In the genomic region with DNA sequence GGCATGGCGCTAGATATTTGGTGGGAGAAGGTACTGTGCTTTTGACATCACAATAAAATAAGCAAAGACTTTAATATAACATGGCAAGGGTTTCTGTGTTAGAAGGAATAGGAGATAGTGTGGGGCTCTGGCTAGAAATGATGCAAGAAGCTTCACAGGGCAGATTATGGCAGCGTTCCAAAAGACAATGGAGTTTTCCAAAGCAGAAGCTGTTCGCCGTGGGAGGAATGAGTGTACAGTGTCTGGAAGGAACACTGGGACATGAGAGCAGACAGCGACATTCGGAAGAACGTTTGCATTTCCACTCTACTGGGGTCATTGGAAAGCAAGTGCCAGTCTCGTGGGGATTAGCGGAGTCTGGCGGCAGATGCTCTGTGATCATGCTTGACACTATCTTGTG, we compare ENCODE assay signal across 20 mouse cellular contexts.
DNase-seq lines count a peak whose midpoint lies in the region; ATAC-seq and TF ChIP-seq lines count a peak whose summit lies in the region.
"Had no signal": no experiment of that assay in that cellular context is flagged by ENCODE, and none has a peak within 500 bp of the region (broad histone marks: within the 10 kb centered on the region; RNA-seq: fewer than 3 reads in every experiment).

No protein-coding gene starts in this region.

- no peaks in the 10 kb centered on the region for H3K27me3 ChIP-seq in hindbrain, postnatal 0 days (ENCODE audit: insufficient read depth, low read length)
- H3K27me3 ChIP-seq in hindbrain, embryonic 16.5 days (replicated peaks; ENCODE audit: control insufficient read depth, insufficient read depth, low read length): no peaks in the 10 kb centered on the region
- H3K27me3 ChIP-seq in lung, embryonic 14.5 days (ENCODE audit: insufficient read depth, low read length): no peaks in the 10 kb centered on the region
- H3K27me3 ChIP-seq in kidney, embryonic 14.5 days (ENCODE audit: control insufficient read depth, insufficient read depth, low read length): no peaks in the 10 kb centered on the region
- H3K27me3 ChIP-seq: forebrain, embryonic 13.5 days; heart, embryonic 12.5 days; hindbrain, embryonic 13.5 days; intestine, embryonic 15.5 days; kidney, embryonic 15.5 days; limb, embryonic 15.5 days had no signal

- no peak overlapping the region for H3K9ac ChIP-seq in hindbrain, postnatal 0 days (replicated peaks; ENCODE audit: low read length)
- H3K9ac ChIP-seq in hindbrain, embryonic 16.5 days (ENCODE audit: low read depth, low read length): no peak overlapping the region
- no peak overlapping the region for H3K9ac ChIP-seq in lung, embryonic 14.5 days
- H3K9ac ChIP-seq in kidney, embryonic 14.5 days (ENCODE audit: low read depth, low read length): no peak overlapping the region
- H3K9ac ChIP-seq: forebrain, embryonic 13.5 days; heart, embryonic 12.5 days; hindbrain, embryonic 13.5 days; intestine, embryonic 15.5 days; kidney, embryonic 15.5 days; limb, embryonic 15.5 days had no signal

- peak; percentile 37 to 42 for DNase-seq in cerebellum, postnatal 10 days
- DNase-seq in cerebellum, adult 9-10 months: no peak
- peak; percentile 20 for DNase-seq in hindbrain, postnatal 0 days (ENCODE audit: low spot score)
- peak; percentile 54 for DNase-seq in lung, embryonic 14.5 days
- no peak for DNase-seq in lung, postnatal 36 days
- DNase-seq in MN1 (ENCODE audit: low spot score): peak; percentile 34
- DNase-seq: adrenal gland, postnatal 14 days; cerebellum, adult 18-20 months; heart, postnatal 14 days; kidney, postnatal 4 days; thymus, adult 2 months had no signal

- 70% methylated on average over 10 of the region's 10 CpGs for WGBS in hindbrain, postnatal 0 days
- 75% methylated on average over 10 of the region's 10 CpGs for WGBS in hindbrain, embryonic 16.5 days
- 67% methylated on average over 10 of the region's 10 CpGs for WGBS in lung, embryonic 14.5 days
- 89% methylated on average over 10 of the region's 10 CpGs for WGBS in kidney, embryonic 14.5 days

- no peak overlapping the region for H3K27ac ChIP-seq in hindbrain, postnatal 0 days
- H3K27ac ChIP-seq in hindbrain, embryonic 16.5 days (ENCODE audit: low read depth, low read length): no peak overlapping the region
- no peak overlapping the region for H3K27ac ChIP-seq in lung, embryonic 14.5 days (ENCODE audit: low read depth)
- no peak overlapping the region for H3K27ac ChIP-seq in kidney, embryonic 14.5 days (ENCODE audit: low read depth, low read length)
- H3K27ac ChIP-seq: forebrain, embryonic 13.5 days; hindbrain, embryonic 13.5 days; intestine, embryonic 15.5 days; kidney, embryonic 15.5 days; limb, embryonic 15.5 days had no signal

- H3K36me3 ChIP-seq in hindbrain, postnatal 0 days (ENCODE audit: insufficient read depth, low read length): no peaks in the 10 kb centered on the region
- no peaks in the 10 kb centered on the region for H3K36me3 ChIP-seq in hindbrain, embryonic 16.5 days (ENCODE audit: control insufficient read depth, insufficient read depth, low read length)
- no peaks in the 10 kb centered on the region for H3K36me3 ChIP-seq in lung, embryonic 14.5 days (ENCODE audit: insufficient read depth)
- no peaks in the 10 kb centered on the region for H3K36me3 ChIP-seq in kidney, embryonic 14.5 days (ENCODE audit: control insufficient read depth, insufficient read depth, low read length)
- H3K36me3 ChIP-seq: heart, embryonic 12.5 days; hindbrain, embryonic 13.5 days; intestine, embryonic 15.5 days; kidney, embryonic 15.5 days; limb, embryonic 15.5 days had no signal

- no peak for TF ChIP-seq CTCF in hindbrain, postnatal 0 days (IDR thresholded peaks at IDR 0.05; ENCODE audit: low read depth)
- no peak for TF ChIP-seq CTCF in lung, embryonic 14.5 days (IDR thresholded peaks at IDR 0.05; ENCODE audit: low read depth)

- H3K4me3 ChIP-seq in hindbrain, postnatal 0 days (ENCODE audit: low read length): no peak overlapping the region
- H3K4me3 ChIP-seq in hindbrain, embryonic 16.5 days (ENCODE audit: low read length): no peak overlapping the region
- H3K4me3 ChIP-seq in lung, embryonic 14.5 days (ENCODE audit: low read depth, low read length): no peak overlapping the region
- H3K4me3 ChIP-seq in kidney, embryonic 14.5 days (ENCODE audit: low read length): no peak overlapping the region
- H3K4me3 ChIP-seq: forebrain, embryonic 13.5 days; heart, embryonic 12.5 days; hindbrain, embryonic 13.5 days; intestine, embryonic 15.5 days; kidney, embryonic 15.5 days; limb, embryonic 15.5 days had no signal

- no peaks in the 10 kb centered on the region for H3K9me3 ChIP-seq in hindbrain, postnatal 0 days (ENCODE audit: low read length)
- H3K9me3 ChIP-seq in hindbrain, embryonic 16.5 days (ENCODE audit: control insufficient read depth, low read length): no peaks in the 10 kb centered on the region
- H3K9me3 ChIP-seq in lung, embryonic 14.5 days (ENCODE audit: low read depth, low read length): no peaks in the 10 kb centered on the region
- H3K9me3 ChIP-seq in kidney, embryonic 14.5 days (ENCODE audit: control insufficient read depth, low read length): 0 out of 2 replicates have a peak, but pooled peaks cover 2% of the 10 kb centered on the region
- H3K9me3 ChIP-seq: forebrain, embryonic 13.5 days; hindbrain, embryonic 13.5 days; intestine, embryonic 15.5 days; kidney, embryonic 15.5 days; limb, embryonic 15.5 days had no signal

- H3K4me2 ChIP-seq in hindbrain, postnatal 0 days (ENCODE audit: low read depth, low read length): no peak overlapping the region
- no peak overlapping the region for H3K4me2 ChIP-seq in hindbrain, embryonic 16.5 days (ENCODE audit: low read length)
- no peak overlapping the region for H3K4me2 ChIP-seq in lung, embryonic 14.5 days
- no peak overlapping the region for H3K4me2 ChIP-seq in kidney, embryonic 14.5 days (replicated peaks; ENCODE audit: low read depth, low read length)
- H3K4me2 ChIP-seq: forebrain, embryonic 13.5 days; heart, embryonic 12.5 days; hindbrain, embryonic 13.5 days; intestine, embryonic 15.5 days; kidney, embryonic 15.5 days; limb, embryonic 15.5 days had no signal

- no peaks in the 10 kb centered on the region for H3K4me1 ChIP-seq in hindbrain, postnatal 0 days (ENCODE audit: insufficient read depth, low read length)
- peaks cover 2% of the 10 kb centered on the region; the same call in 1 of the 2 replicates for H3K4me1 ChIP-seq in hindbrain, embryonic 16.5 days (ENCODE audit: control insufficient read depth, insufficient read depth, low read depth, low read length)
- no peaks in the 10 kb centered on the region for H3K4me1 ChIP-seq in lung, embryonic 14.5 days (ENCODE audit: insufficient read depth)
- H3K4me1 ChIP-seq in kidney, embryonic 14.5 days (ENCODE audit: control insufficient read depth, insufficient read depth, low read length): no peaks in the 10 kb centered on the region
- H3K4me1 ChIP-seq: heart, embryonic 12.5 days; intestine, embryonic 15.5 days; limb, embryonic 15.5 days had no signal

- no peak for ATAC-seq in hindbrain, postnatal 0 days
- no peak for ATAC-seq in hindbrain, embryonic 16.5 days
- no peak for ATAC-seq in lung, embryonic 14.5 days (ENCODE audit: insufficient read depth)
- no peak for ATAC-seq in kidney, embryonic 14.5 days (ENCODE audit: low FRiP score, low TSS enrichment)
- ATAC-seq: activated CD4-positive, CD25-positive, alpha-beta regulatory T cell, adult 4 months; forebrain, embryonic 13.5 days; intestine, embryonic 15.5 days had no signal

Comparison
In these comparisons a context has a peak if more than half of its experiments do, and no peak if none do; other contexts are left out.
1. DNase-seq: peak in cerebellum, postnatal 10 days (2 of 2), hindbrain, postnatal 0 days (single experiment), lung, embryonic 14.5 days (single experiment) and MN1 (single experiment); none in cerebellum, adult 9-10 months (single experiment) and lung, postnatal 36 days (single experiment).